Mouse (Mus musculus): ENCODE measurements at regions not wholly inside any gene's neighbourhood (a gene's known extent, or its start where the extent isn't known, plus 50 kb on each side); places are given as distances from the start of the nearest gene placed in this dataset.

DNA sequence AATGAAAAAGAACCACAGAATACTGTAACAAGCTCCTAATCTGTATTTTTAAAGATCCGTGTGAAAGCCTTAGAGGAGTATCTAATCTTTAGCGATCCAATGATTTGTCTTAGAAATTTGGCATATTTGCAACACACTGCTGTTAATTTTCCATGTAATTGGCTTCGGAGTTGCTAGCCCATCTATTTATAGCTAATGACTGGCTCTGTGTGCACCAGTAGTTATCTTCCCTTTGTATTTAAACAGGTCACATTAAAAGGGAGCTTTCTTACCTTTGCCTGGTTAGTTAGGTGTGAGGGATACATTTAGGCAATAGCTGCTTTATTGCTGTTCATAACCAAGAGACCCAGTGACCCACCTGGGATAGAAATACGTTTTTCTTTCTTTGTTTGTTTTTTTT lies 256.3 kb upstream of the Mme start:
- TF ChIP-seq CTCF (IDR thresholded peaks at IDR 0.05), result no peak
- no peak for TF ChIP-seq EP300 (IDR thresholded peaks at IDR 0.05)
